In the genomic region with DNA sequence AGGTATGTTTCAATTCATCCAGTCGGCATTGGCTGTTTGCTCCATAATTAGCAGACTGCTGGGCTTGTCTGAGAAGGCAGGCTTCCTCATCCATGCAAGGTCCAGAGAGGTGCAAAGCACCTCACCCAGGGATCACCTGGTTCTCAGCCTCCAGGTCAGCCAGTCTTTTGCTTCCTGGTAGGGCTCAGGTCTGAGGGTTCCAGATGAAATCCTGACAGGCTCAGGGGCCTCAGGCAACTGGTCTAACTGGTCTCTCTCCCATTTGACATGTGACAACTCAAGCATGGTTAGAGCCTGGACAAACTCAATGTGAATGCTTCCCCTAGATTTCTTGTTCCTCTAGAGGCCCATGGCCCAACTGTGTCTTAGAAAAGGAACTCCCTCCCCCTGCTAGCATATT, we compare ENCODE assay signal across 21 mouse cellular contexts. TPM values are rescaled to one million over a fixed set of nuclear protein-coding genes. Genes with fewer than 3 reads are reported as not detected.
DNase-seq lines count a peak whose midpoint lies in the region; ATAC-seq lines count a peak whose summit lies in the region.
"Had no signal": no experiment of that assay in that cellular context is flagged by ENCODE, and none has a peak within 500 bp of the region (broad histone marks: within the 10 kb centered on the region; RNA-seq: fewer than 3 reads in every experiment).

No protein-coding gene starts in this region.

- H3K4me2 ChIP-seq in limb, embryonic 12.5 days = no peak overlapping the region
- H3K4me2 ChIP-seq in kidney, embryonic 16.5 days (replicated peaks; ENCODE audit: low read depth, low read length) = no peak overlapping the region
- H3K4me2 ChIP-seq in stomach, embryonic 14.5 days (replicated peaks; ENCODE audit: low read depth, low read length) = no peak overlapping the region
- H3K4me2 ChIP-seq: heart, embryonic 11.5 days; hindbrain, embryonic 13.5 days; limb, embryonic 13.5 days; lung, embryonic 15.5 days had no signal

- no peaks in the 10 kb centered on the region for H3K9me3 ChIP-seq in limb, embryonic 12.5 days
- H3K9me3 ChIP-seq in limb, embryonic 10.5 days (replicated peaks) = no peaks in the 10 kb centered on the region
- no peaks in the 10 kb centered on the region for H3K9me3 ChIP-seq in kidney, embryonic 16.5 days (ENCODE audit: low read length)
- no peaks in the 10 kb centered on the region for H3K9me3 ChIP-seq in stomach, embryonic 14.5 days (ENCODE audit: control insufficient read depth, low read depth, low read length)
- H3K9me3 ChIP-seq: hindbrain, embryonic 13.5 days; limb, embryonic 13.5 days; lung, embryonic 15.5 days had no signal

- H3K27me3 ChIP-seq in limb, embryonic 12.5 days = peaks cover 3% of the 10 kb centered on the region; the same call in 1 of the 2 replicates
- H3K27me3 ChIP-seq in limb, embryonic 10.5 days (ENCODE audit: low read depth, poor library complexity, severe bottlenecking) = no peaks in the 10 kb centered on the region
- H3K27me3 ChIP-seq in kidney, embryonic 16.5 days (ENCODE audit: insufficient read depth, low read length) = no peaks in the 10 kb centered on the region
- H3K27me3 ChIP-seq in stomach, embryonic 14.5 days (ENCODE audit: control insufficient read depth, insufficient read depth, low read length) = no peaks in the 10 kb centered on the region
- H3K27me3 ChIP-seq: hindbrain, embryonic 13.5 days; limb, embryonic 13.5 days; lung, embryonic 15.5 days had no signal

- ATAC-seq in limb, embryonic 12.5 days (ENCODE audit: insufficient number of reproducible peaks, insufficient read depth, low FRiP score, low TSS enrichment, low read depth) = no peak
- ATAC-seq in kidney, embryonic 16.5 days (ENCODE audit: low FRiP score, low TSS enrichment) = peak; percentile 70
- peak; percentile 75 for ATAC-seq in stomach, embryonic 14.5 days (ENCODE audit: insufficient number of reproducible peaks, insufficient read depth, low FRiP score, low read depth)
- ATAC-seq: forebrain, embryonic 16.5 days had no signal

- H3K27ac ChIP-seq in limb, embryonic 12.5 days = no peak overlapping the region
- no peak overlapping the region for H3K27ac ChIP-seq in limb, embryonic 10.5 days
- 0 out of 2 replicates have a peak overlapping the region, but pooled peaks have one; percentile 9 for H3K27ac ChIP-seq in kidney, embryonic 16.5 days (ENCODE audit: low read length)
- H3K27ac ChIP-seq in stomach, embryonic 14.5 days (ENCODE audit: low read length) = no peak overlapping the region
- H3K27ac ChIP-seq: hindbrain, embryonic 13.5 days; limb, embryonic 13.5 days; liver, embryonic 14.5 days; lung, embryonic 15.5 days had no signal

- no peaks in the 10 kb centered on the region for H3K36me3 ChIP-seq in limb, embryonic 12.5 days
- H3K36me3 ChIP-seq in limb, embryonic 10.5 days = no peaks in the 10 kb centered on the region
- H3K36me3 ChIP-seq in kidney, embryonic 16.5 days (ENCODE audit: insufficient read depth, low read length) = no peaks in the 10 kb centered on the region
- H3K36me3 ChIP-seq in stomach, embryonic 14.5 days (ENCODE audit: control insufficient read depth, insufficient read depth, low read length) = no peaks in the 10 kb centered on the region
- H3K36me3 ChIP-seq: hindbrain, embryonic 13.5 days; limb, embryonic 13.5 days; lung, embryonic 15.5 days had no signal

- H3K4me1 ChIP-seq in limb, embryonic 12.5 days (replicated peaks) = peaks cover 25% of the 10 kb centered on the region
- peaks cover 18% of the 10 kb centered on the region for H3K4me1 ChIP-seq in limb, embryonic 10.5 days
- peaks cover 10% of the 10 kb centered on the region for H3K4me1 ChIP-seq in kidney, embryonic 16.5 days (ENCODE audit: insufficient read depth, low read length)
- peaks cover 10% of the 10 kb centered on the region; the same call in 1 of the 2 replicates for H3K4me1 ChIP-seq in stomach, embryonic 14.5 days (ENCODE audit: control insufficient read depth, insufficient read depth, low read length)

- H3K9ac ChIP-seq in limb, embryonic 12.5 days (replicated peaks) = 0 out of 2 replicates have a peak overlapping the region, but pooled peaks have one; percentile 3
- H3K9ac ChIP-seq in kidney, embryonic 16.5 days (replicated peaks; ENCODE audit: low read length) = no peak overlapping the region
- H3K9ac ChIP-seq in stomach, embryonic 14.5 days (replicated peaks; ENCODE audit: low read depth, low read length) = no peak overlapping the region
- H3K9ac ChIP-seq: hindbrain, embryonic 13.5 days; limb, embryonic 13.5 days; liver, embryonic 14.5 days; lung, embryonic 15.5 days had no signal

- no peak for DNase-seq in limb, embryonic 10.5 days (ENCODE audit: low spot score)
- DNase-seq in kidney, adult 11 months = peak; percentile 42
- no peak for DNase-seq in embryo, embryonic 9.5 days (ENCODE audit: extremely low spot score)
- no peak for DNase-seq in ovary, postnatal 14 days (ENCODE audit: low spot score)
- DNase-seq in layer of hippocampus, adult 9-11 months = no peak
- DNase-seq: adrenal gland, postnatal 10 days; cerebellum, postnatal 10 days; heart, postnatal 10 days; midbrain, embryonic 14.5 days; right cerebral cortex, postnatal 14 days; thymus, postnatal 36 days had no signal

- 53% methylated on average over 1 of the region's 1 CpGs for WGBS in limb, embryonic 12.5 days
- 77% methylated on average over 1 of the region's 1 CpGs for WGBS in limb, embryonic 10.5 days
- WGBS in kidney, embryonic 16.5 days = 67% methylated on average over 1 of the region's 1 CpGs
- 64% methylated on average over 1 of the region's 1 CpGs for WGBS in stomach, embryonic 14.5 days

- no peak overlapping the region for H3K4me3 ChIP-seq in limb, embryonic 12.5 days (replicated peaks)
- no peak overlapping the region for H3K4me3 ChIP-seq in limb, embryonic 10.5 days
- no peak overlapping the region for H3K4me3 ChIP-seq in kidney, embryonic 16.5 days (ENCODE audit: low read length)
- no peak overlapping the region for H3K4me3 ChIP-seq in stomach, embryonic 14.5 days (ENCODE audit: low read depth, low read length)
- H3K4me3 ChIP-seq: hindbrain, embryonic 13.5 days; limb, embryonic 13.5 days; lung, embryonic 15.5 days; myocyte had no signal

RNA-seq across cellular contexts. Expression of gene Med13, which starts 32.9 kb away (rescaled TPM):
- polyA plus RNA-seq in limb, embryonic 12.5 days (2016; fragmentation: Nextera tagmentation; extraction: Ambion mirVana) = 10.8 and 13.0 TPM in 2 replicates
- 6.6 and 8.8 TPM in 2 replicates for polyA plus RNA-seq in limb, embryonic 10.5 days (2016; fragmentation: Nextera tagmentation; extraction: Ambion mirVana)
- 8.1 and 8.9 TPM in 2 replicates for polyA plus RNA-seq in kidney, embryonic 16.5 days (2015; fragmentation: Nextera tagmentation; extraction: Ambion mirVana)
- polyA plus RNA-seq in stomach, embryonic 14.5 days (2014; fragmentation: Nextera tagmentation; extraction: Ambion mirVana) = 15.3 and 16.6 TPM in 2 replicates
